Mouse (Mus musculus) thymus, adult 2 months (tissue): ENCODE measurements around the gene Dapk2. TPM values are rescaled to one million over a fixed set of nuclear protein-coding genes. Genes with fewer than 3 reads are reported as not detected.

ENCODE experiments used
- DNase-seq: peaks from one replicate; pipeline ENCODE4 v3.0.0; 2021
- H3K27ac ChIP-seq: fragments of 200-500 bp; 2 replicates; pipeline ENCODE4 v1.5.1; 2012; ENCODE audit warnings: low read length, control low read depth; ENCODE audit not compliant: control insufficient read depth, insufficient read depth
- H3K27me3 ChIP-seq: fragments of 200-500 bp; 2 replicates; pipeline ENCODE4 v1.6.1; 2012; ENCODE audit warnings: mild to moderate bottlenecking, low read length, moderate library complexity, mixed read lengths; ENCODE audit not compliant: control insufficient read depth, insufficient read depth
- H3K36me3 ChIP-seq: fragments of 200-500 bp; 2 replicates; pipeline ENCODE4 v1.6.1; 2012; ENCODE audit warnings: mild to moderate bottlenecking, low read length, moderate library complexity; ENCODE audit not compliant: control insufficient read depth, insufficient read depth
- H3K4me1 ChIP-seq: fragments of 200-500 bp; replicated peaks from 2 replicates; pipeline ENCODE4 v1.6.1; 2012; ENCODE audit warnings: low read length; ENCODE audit not compliant: control insufficient read depth, insufficient read depth
- H3K4me3 ChIP-seq: fragments of 200-500 bp; 2 replicates; pipeline ENCODE4 v1.5.1; 2012; ENCODE audit warnings: mild to moderate bottlenecking, low read length, control low read depth, moderate library complexity; ENCODE audit not compliant: control insufficient read depth, insufficient read depth
- CTCF ChIP-seq: fragments of 200-500 bp; IDR thresholded peaks from 2 replicates; pipeline ENCODE4 v1.5.1; 2012; ENCODE audit warnings: mild to moderate bottlenecking, control low read depth, low read length, moderate library complexity, borderline replicate concordance; ENCODE audit not compliant: control insufficient read depth, poor library complexity, insufficient read depth; ENCODE audit errors: extremely low read depth
- POLR2A ChIP-seq: fragments of 200-500 bp; IDR thresholded peaks from 2 replicates; pipeline ENCODE4 v1.6.1; 2012; ENCODE audit warnings: mild to moderate bottlenecking, low read length, control low read depth, moderate library complexity; ENCODE audit not compliant: control insufficient read depth, poor library complexity, insufficient read depth; ENCODE audit errors: extremely low read depth
- WGBS: fragments of 180-500 bp; shearing (Covaris S2); methylation state at CpG from one replicate; pipeline ENCODE4 v1.1.7; 2018; 5-methylcytosine and 5-hydroxymethylcytosine counted together
- polyA plus RNA-seq: library from polyadenylated mRNA; depleted of rRNA; stranded (reverse); fragments of >200 nt; gene quantifications from 2 replicates; pipeline ENCODE4 v1.2.3, GENCODE M21; 2012

Dapk2 gene
- polyA plus RNA-seq, 1 experiment: 5.1 TPM

DNA sequence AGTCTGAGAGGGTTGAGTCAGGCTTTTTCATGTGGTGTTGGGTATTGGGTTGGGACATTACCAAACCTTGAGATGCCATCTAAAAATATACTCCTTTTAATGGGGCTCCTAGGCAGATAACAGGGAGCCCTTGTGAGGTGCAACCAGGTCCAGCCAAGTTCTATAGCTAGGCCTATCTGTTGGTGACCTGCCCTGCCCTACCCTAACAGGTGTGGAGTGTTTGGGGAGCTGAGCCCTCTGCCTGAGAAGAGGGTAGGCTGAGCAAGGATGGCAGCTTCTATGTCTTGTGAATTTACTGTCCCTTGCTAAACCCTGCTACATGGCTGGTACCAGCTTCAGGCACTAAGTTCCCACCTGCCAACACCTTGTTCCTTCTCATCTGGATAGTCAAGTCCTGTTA, 57.5 kb downstream of the Dapk2 start:
- DNase-seq: no peak
- H3K36me3 ChIP-seq: no peaks in the 10 kb centered on the region
- H3K27me3 ChIP-seq: no peaks in the 10 kb centered on the region
- H3K27ac ChIP-seq: no peak overlapping the region
- H3K4me1 ChIP-seq: no peaks in the 10 kb centered on the region
- no peak for TF ChIP-seq POLR2A
- no peak for TF ChIP-seq CTCF
- H3K4me3 ChIP-seq: no peak overlapping the region

DNA sequence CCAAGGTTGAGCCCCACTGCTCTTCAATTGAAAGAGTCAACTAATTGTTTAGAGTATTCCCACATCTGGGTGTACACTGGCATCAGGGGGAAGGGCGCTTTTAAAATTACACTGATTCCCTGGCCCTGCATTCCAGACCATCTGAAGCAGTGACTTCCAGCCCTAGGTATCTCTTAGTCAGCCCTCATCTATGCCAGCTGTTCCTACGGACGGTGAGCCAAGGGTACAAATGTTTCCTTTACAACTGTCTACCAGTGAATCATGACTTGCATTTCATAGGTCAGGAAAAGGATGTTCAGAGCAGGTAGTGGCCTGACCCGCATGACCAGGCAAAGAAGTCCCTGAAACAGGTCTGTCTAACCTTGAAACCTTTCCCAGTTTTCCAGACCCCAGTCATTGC, 59.9 kb downstream of the Dapk2 start:
- Histone ChIP-seq H3K27me3 (no peaks in the 10 kb centered on the region), H3K4me3 (no peak overlapping the region), H3K4me1 (no peaks in the 10 kb centered on the region), H3K27ac (no peak overlapping the region), H3K36me3 (no peaks in the 10 kb centered on the region)
- DNase-seq: no peak
- 75% methylated on average over 4 of the region's 4 CpGs for WGBS
- TF ChIP-seq CTCF (no peak), POLR2A (no peak)

DNA sequence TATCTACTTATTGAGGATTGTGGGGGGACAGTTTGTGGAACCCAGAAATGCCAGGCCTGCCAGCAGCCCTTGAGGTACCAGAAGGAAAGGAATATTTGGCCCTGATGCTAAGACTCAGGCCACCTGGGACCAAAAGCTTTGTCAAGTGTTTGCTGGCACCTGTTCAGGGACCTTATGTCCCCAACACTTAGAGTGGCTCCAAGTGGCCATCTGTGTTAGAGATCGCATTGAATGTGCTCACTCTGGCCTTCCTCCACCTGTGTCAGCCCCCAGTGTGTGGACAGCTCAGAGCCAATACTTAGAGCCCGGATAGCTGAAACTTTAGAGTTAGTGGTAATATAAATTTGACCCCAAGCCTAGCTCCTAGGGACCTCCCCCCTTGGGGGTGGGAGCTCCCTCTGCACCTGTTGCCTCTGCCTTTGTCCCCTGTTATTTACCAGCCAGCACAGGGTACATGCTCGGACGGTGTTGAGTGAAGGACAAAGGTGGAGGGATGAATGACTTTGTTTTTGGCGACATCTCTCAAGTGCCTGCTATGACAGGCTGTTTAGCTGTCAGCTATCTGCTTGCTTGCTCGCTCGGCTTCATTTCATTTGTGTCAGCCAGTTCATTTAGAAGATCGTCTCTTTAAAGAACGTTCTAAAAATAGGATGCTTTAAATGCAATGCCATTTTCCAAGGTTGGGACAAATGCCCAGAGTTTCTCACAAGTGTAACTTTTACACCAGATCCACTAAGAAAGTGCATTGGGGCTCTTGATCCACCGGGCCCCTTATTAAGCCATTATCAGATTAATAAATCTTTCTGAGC, 61.1 kb downstream of the Dapk2 start:
- TF ChIP-seq CTCF (no peak), POLR2A (no peak)

DNA sequence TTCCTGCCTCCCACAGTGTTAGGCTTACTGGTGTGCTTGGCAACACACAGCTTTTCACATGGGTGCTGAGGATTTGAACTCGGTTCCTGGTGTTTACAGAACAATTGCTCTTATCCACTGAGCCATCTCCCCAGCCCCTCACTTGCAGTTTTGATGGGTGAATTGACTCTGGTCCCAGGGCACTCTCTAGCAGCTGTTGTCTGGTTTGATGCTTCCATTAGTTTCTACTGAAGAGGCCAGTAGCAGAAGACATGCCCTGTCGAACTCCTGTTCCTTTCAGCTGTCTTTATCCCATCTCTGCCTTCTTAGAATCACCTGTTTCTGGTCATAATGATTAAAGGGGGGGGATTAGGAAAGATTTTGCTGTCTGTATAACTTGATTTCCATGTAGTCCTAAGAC, 65.8 kb downstream of the Dapk2 start:
- TF ChIP-seq POLR2A: no peak
- Histone ChIP-seq H3K36me3 (no peaks in the 10 kb centered on the region), H3K4me1 (no peaks in the 10 kb centered on the region), H3K27me3 (no peaks in the 10 kb centered on the region), H3K27ac (no peak overlapping the region), H3K4me3 (no peak overlapping the region)
- no peak for DNase-seq
- WGBS: 82% methylated on average over 2 of the region's 2 CpGs

More for the DNA sequence above, 61.1 kb downstream of the Dapk2 start:
- Histone ChIP-seq H3K4me1 (no peaks in the 10 kb centered on the region), H3K4me3 (no peak overlapping the region), H3K27ac (no peak overlapping the region), H3K36me3 (no peaks in the 10 kb centered on the region), H3K27me3 (no peaks in the 10 kb centered on the region)
- DNase-seq: no peak
- 94% methylated on average over 10 of the region's 10 CpGs for WGBS

DNA sequence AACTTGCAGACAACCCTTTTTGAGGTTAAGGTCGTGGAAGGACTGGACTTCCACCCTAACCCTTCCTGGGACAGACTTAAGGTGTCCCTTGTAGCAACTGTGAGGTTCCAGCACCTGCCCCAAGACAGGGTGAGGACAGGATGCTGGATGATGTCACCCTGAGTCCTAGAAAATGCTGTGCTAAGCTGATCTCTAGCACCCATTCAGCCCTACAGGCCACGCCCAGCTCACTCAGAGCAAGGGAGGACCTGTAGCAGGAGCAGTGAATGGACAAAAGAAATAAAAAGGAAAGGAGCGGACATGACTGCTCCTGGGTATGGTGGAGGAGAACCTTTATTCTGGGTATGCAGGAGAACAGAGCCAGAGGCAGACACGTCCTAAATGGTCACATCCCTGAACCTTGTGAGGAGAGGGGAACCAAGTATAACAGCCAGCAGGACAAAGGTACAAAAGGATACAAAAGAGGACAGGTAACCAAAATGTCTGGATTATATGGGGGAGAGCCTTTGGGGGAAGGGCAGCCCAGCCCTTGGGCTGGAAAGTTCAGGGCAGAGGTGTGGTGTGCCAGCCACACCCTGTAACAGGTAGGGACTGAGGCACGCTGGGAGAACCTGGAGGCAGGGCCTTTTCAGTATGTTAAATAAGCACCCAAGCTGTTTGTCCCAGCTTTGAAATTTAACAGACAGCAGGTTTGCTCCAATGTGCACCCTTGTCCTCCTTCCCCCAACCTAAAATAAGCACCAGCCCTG, 67.9 kb downstream of the Dapk2 start:
- WGBS: 85% methylated on average over 5 of the region's 5 CpGs
- no peak for DNase-seq
- H3K27me3 ChIP-seq: no peaks in the 10 kb centered on the region

DNA sequence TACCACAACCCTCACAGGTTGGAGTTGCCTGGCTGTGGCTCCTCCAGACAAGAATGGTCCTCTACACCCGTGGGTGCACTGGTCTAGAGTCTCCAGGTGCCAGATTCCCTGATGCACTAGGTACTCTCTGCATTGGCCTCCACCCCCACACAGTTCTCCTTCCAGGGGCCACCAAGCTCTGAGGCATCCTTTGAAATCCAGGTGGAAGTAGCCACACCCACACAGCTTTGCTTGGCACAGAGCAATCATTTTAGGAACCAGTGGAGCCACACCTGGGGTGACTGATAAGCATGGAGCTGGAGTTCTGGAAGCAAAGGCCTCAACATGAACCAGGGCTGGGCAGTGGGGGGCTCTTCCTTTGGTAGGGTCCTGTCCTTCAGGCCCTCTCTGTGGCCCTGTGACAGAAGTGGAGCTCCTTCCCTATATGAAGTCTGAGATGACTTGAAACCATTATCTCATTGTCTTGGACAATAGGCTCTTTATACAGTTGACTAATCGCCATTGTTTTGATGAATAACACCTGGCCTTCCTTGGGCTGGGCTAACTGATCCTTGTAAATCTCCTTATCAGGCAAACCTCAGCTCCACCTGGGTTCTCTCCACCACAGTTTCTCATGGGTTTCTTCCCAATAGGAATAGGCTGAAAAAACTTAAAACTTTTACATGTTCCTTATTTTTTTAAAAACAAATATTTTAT, 70.6 kb downstream of the Dapk2 start:
- 85% methylated on average over 2 of the region's 2 CpGs for WGBS

More for the DNA sequence above, 67.9 kb downstream of the Dapk2 start:
- Histone ChIP-seq H3K36me3 (no peaks in the 10 kb centered on the region), H3K4me3 (no peak overlapping the region), H3K4me1 (no peaks in the 10 kb centered on the region), H3K27ac (no peak overlapping the region)
- TF ChIP-seq POLR2A: no peak
- no peak for TF ChIP-seq CTCF

More for the DNA sequence above, 70.6 kb downstream of the Dapk2 start:
- H3K4me3 ChIP-seq: no peak overlapping the region
- no peak overlapping the region for H3K27ac ChIP-seq
- no peak for DNase-seq
- no peaks in the 10 kb centered on the region for H3K36me3 ChIP-seq
- no peaks in the 10 kb centered on the region for H3K4me1 ChIP-seq
- H3K27me3 ChIP-seq: no peaks in the 10 kb centered on the region
- TF ChIP-seq POLR2A (no peak), CTCF (no peak)
